Mouse (Mus musculus) myocyte (in vitro differentiated cells): Measurements from ENCODE around the gene Sco2. TPM values are rescaled to one million over a fixed set of nuclear protein-coding genes. Genes with fewer than 3 reads are reported as not detected.
A peak's percentile ranks its signal among the peaks of the same experiment; 100 is the strongest.

Source experiments
- H3K27me3 ChIP-seq: one replicate; pipeline ENCODE4 v1.6.1; 2011; ENCODE audit not compliant: control insufficient read depth, insufficient read depth, insufficient read length
- H3K36me3 ChIP-seq: one replicate; pipeline ENCODE4 v1.6.1; 2011; ENCODE audit not compliant: control insufficient read depth, insufficient read depth
- H3K4me2 ChIP-seq: one replicate; pipeline ENCODE4 v1.6.1; 2011; ENCODE audit warnings: low read depth, control low read depth
- H3K4me3 ChIP-seq: one replicate; pipeline ENCODE4 v1.5.1; 2011; ENCODE audit warnings: mild to moderate bottlenecking, control low read depth, moderate library complexity
- H3K79me2 ChIP-seq: one replicate; pipeline ENCODE4 v1.6.1; 2011; ENCODE audit not compliant: control insufficient read depth, insufficient read depth
- H3ac ChIP-seq: one replicate; pipeline ENCODE4 v1.6.1; 2011; ENCODE audit not compliant: control insufficient read depth, insufficient read length
- CEBPB ChIP-seq: IDR thresholded peaks from 2 replicates; pipeline ENCODE4 v1.6.1; 2011; ENCODE audit warnings: mild to moderate bottlenecking, moderate library complexity; ENCODE audit not compliant: poor library complexity, insufficient read depth, severe bottlenecking
- E2F4 ChIP-seq: IDR thresholded peaks from one replicate; pipeline ENCODE4 v1.6.1; 2011; ENCODE audit warnings: mild to moderate bottlenecking, control low read depth, moderate library complexity; ENCODE audit not compliant: insufficient read depth
- MAX ChIP-seq: IDR thresholded peaks from one replicate; pipeline ENCODE4 v1.6.1; 2011; ENCODE audit warnings: low read depth, mild to moderate bottlenecking, control low read depth
- MYOD1 ChIP-seq, 3 experiments: IDR thresholded peaks; one replicate each; pipeline ENCODE4 v1.6.1; 2011; ENCODE audit warnings: control low read depth in 2 of 3, low read depth in 2 of 3, mild to moderate bottlenecking in 2 of 3, moderate library complexity in 1 of 3; ENCODE audit not compliant: insufficient read length in 2 of 3, control insufficient read depth in 1 of 3
- MYOG ChIP-seq, 3 experiments: IDR thresholded peaks; one replicate each; pipeline ENCODE4 v1.6.1; 2011; ENCODE audit warnings: control low read depth in 2 of 3, low read depth in 2 of 3, mild to moderate bottlenecking in 2 of 3; ENCODE audit not compliant: insufficient read length in 2 of 3, control insufficient read depth in 1 of 3, insufficient read depth in 1 of 3
- POLR2A ChIP-seq: IDR thresholded peaks from one replicate; pipeline ENCODE4 v1.6.1; 2011; ENCODE audit warnings: low read depth, mild to moderate bottlenecking, control low read depth, moderate library complexity; ENCODE audit not compliant: insufficient read length
- POLR2AphosphoS2 ChIP-seq: IDR thresholded peaks from one replicate; pipeline ENCODE4 v1.6.1; 2011; ENCODE audit warnings: low read depth, control low read depth; ENCODE audit not compliant: insufficient read length
- REST ChIP-seq: IDR thresholded peaks from one replicate; pipeline ENCODE4 v1.6.1; 2011; ENCODE audit warnings: mild to moderate bottlenecking, control low read depth, moderate library complexity; ENCODE audit not compliant: insufficient read depth, insufficient read length
- SRF ChIP-seq: IDR thresholded peaks from one replicate; pipeline ENCODE4 v1.6.1; 2011; ENCODE audit warnings: low read depth; ENCODE audit not compliant: control insufficient read depth, insufficient read length
- TCF12 ChIP-seq: IDR thresholded peaks from one replicate; pipeline ENCODE4 v1.6.1; 2011; ENCODE audit warnings: mild to moderate bottlenecking, control low read depth; ENCODE audit not compliant: poor library complexity, insufficient read depth, severe bottlenecking
- USF1 ChIP-seq: IDR thresholded peaks from one replicate; pipeline ENCODE4 v1.6.1; 2011; ENCODE audit warnings: low read depth, mild to moderate bottlenecking, control low read depth, moderate library complexity
- polyA plus RNA-seq: library from polyadenylated mRNA; unstranded; fragments of >200 nt; fragmentation: generic; extraction: Trizol; gene quantifications from one replicate; pipeline ENCODE4 v1.2.1, GENCODE M21; 2012; ENCODE audit warnings: missing spikeins

Gene Sco2
- polyA plus RNA-seq, 1 experiment = 28.0 TPM

GRCm38 (mm10) chr15:89322670-89323522 lies 50.8 kb downstream of the Sco2 start, which contains the start of gene Adm2:
TSS of gene Adm2 (plus strand) at chr15:89322720.
- Histone ChIP-seq H3K27me3 (no peaks in the 10 kb centered on the region), H3K4me2 (peak within 1 kb of the TSS; percentile 86), H3K36me3 (no peaks in the 10 kb centered on the region), H3ac (peak within 1 kb of the TSS; percentile 24), H3K79me2 (no peaks in the 10 kb centered on the region), H3K4me3 (peak within 1 kb of the TSS; percentile 79)
- no peak for TF ChIP-seq E2F4
- TF ChIP-seq TCF12 = no peak
- TF ChIP-seq REST = no peak
- TF ChIP-seq MYOG (IDR thresholded peaks at IDR 0.05; ENCODE audit: control insufficient read depth in 1 of 3, insufficient read depth in 1 of 3, insufficient read length in 2 of 3, low read depth in 2 of 3) = peak in 2 of 3 experiments; percentile 11 to 41
- TF ChIP-seq POLR2A = peak; percentile 58
- peak; percentile 47; the same call in 1 of the 2 replicates for TF ChIP-seq CEBPB
- TF ChIP-seq MYOD1 (IDR thresholded peaks at IDR 0.05; ENCODE audit: control insufficient read depth in 1 of 3, insufficient read length in 2 of 3, low read depth in 2 of 3) = no peak
- no peak for TF ChIP-seq SRF
- TF ChIP-seq MAX = peak; percentile 75
- no peak for TF ChIP-seq USF1
- TF ChIP-seq POLR2AphosphoS2 = peak; percentile 36

Other genes with a start within 250 kb of the Sco2 start
- gene Hdac10, start 245.1 kb downstream of the Sco2 start, polyA plus RNA-seq = 11.7 TPM
- 35.0 TPM for gene Mapk12, start 233.1 kb downstream of the Sco2 start, polyA plus RNA-seq
- gene Mapk11, start 224.2 kb downstream of the Sco2 start, polyA plus RNA-seq = 9.1 TPM
- gene Plxnb2, start 193.1 kb downstream of the Sco2 start, polyA plus RNA-seq = 278 TPM
- gene Dennd6b, start 177.3 kb downstream of the Sco2 start, polyA plus RNA-seq = 6.6 TPM
- 43.6 TPM for gene Ppp6r2, start 162.3 kb downstream of the Sco2 start, polyA plus RNA-seq
- 222 TPM for gene Sbf1, start 58.5 kb downstream of the Sco2 start, polyA plus RNA-seq
- 71.1 TPM for gene Adm2, start 51.1 kb downstream of the Sco2 start, polyA plus RNA-seq
- gene Miox, start 39.4 kb downstream of the Sco2 start, polyA plus RNA-seq = 0.04 TPM
- 96.5 TPM for gene Lmf2, start 18.2 kb downstream of the Sco2 start, polyA plus RNA-seq
- gene Ncaph2, start 18.1 kb downstream of the Sco2 start, polyA plus RNA-seq = 182 TPM
- gene Tymp, start 3.2 kb upstream of the Sco2 start, polyA plus RNA-seq = 4.1 TPM
- not detected for gene Odf3b, start 5.4 kb upstream of the Sco2 start, polyA plus RNA-seq
- gene Klhdc7b, start 11.1 kb upstream of the Sco2 start, polyA plus RNA-seq = not detected
- gene Syce3, start 36.7 kb upstream of the Sco2 start, polyA plus RNA-seq = not detected
- gene Cpt1b, start 52.0 kb upstream of the Sco2 start, polyA plus RNA-seq = 5.9 TPM
- gene C730034F03Rik, start 55.7 kb upstream of the Sco2 start, polyA plus RNA-seq = 0.80 TPM
- gene Gm44502, start 55.9 kb upstream of the Sco2 start, polyA plus RNA-seq = 0.11 TPM
- 35.6 TPM for gene Chkb, start 56.1 kb upstream of the Sco2 start, polyA plus RNA-seq
- gene Mapk8ip2, start 80.1 kb upstream of the Sco2 start, polyA plus RNA-seq = 0.01 TPM
- 33.2 TPM for gene Arsa, start 103.6 kb upstream of the Sco2 start, polyA plus RNA-seq
- gene Shank3, start 125.8 kb upstream of the Sco2 start, polyA plus RNA-seq = 1.4 TPM
- gene Acr, start 194.5 kb upstream of the Sco2 start, polyA plus RNA-seq = not detected
- gene Rabl2, start 218.1 kb upstream of the Sco2 start, polyA plus RNA-seq = 13.9 TPM